Mouse (Mus musculus): Measurements from ENCODE around the gene Lrp3.
"Not testable (repeated sequence)": the region's sequence is repeated elsewhere in the genome, so short reads cannot be mapped to it uniquely, and the experiment has no call there.

Lrp3 gene

GRCm38 (mm10) chr7:35215225-35215624, at the start of gene Lrp3:
Lrp3 (minus strand) TSS chr7:35215498.
- no peak for DNase-seq (ENCODE audit: low spot score in 2 of 2)

GRCm38 (mm10) chr7:35264746-35265145, 49.4 kb upstream of the Lrp3 start:
- DNase-seq (ENCODE audit: low spot score in 2 of 2) = peak; percentile 21 to 56

- no peak for DNase-seq (ENCODE audit: low spot score in 2 of 2)
These were observed 48.5 kb upstream of the Lrp3 start for GRCm38 (mm10) chr7:35263595-35264489.

DNA sequence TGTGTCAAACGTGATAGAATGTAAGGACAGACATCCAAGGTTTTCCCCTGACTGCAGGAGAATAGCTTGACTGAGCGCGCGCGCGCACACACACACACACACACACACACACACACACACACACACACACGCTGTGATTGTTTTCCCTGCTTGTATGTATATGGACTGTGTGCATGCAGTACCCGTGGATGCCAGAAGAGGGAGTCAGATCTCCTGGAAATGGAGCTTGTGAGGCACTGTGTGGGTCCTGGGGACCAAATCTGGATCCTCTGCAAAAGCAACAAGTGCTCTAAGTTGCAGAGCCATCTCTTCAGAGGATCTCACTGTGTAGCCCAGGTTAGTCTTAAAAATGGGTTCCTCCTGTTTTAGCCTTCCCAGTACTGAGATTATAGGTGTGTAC, 44.1 kb upstream of the Lrp3 start:
- peak in 1 of 2 experiments; percentile 39 for DNase-seq (ENCODE audit: low spot score in 2 of 2)

DNA sequence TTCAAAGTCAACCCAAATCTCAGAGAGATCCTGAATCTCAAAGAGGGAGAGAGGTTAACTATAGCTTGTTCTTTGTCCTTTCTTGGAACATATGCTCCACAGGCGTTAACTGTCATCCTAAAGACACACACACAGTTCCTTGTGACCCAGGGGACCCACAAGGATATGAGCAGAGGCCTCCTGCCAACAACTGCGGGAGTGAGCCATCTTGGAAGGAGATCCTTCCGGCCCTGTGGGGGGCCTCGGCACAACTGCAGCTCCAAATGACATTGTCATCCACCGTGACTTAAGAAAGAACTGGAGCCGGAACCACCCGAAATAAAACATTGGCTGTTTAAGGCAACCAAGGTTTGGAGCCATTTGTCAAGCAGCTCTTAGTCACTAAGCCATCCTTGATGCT, 43.0 kb upstream of the Lrp3 start:
- DNase-seq (ENCODE audit: low spot score in 2 of 2) = no peak

GRCm38 (mm10) chr7:35252041-35252558, 36.8 kb upstream of the Lrp3 start:
- no peak for DNase-seq (ENCODE audit: low spot score in 2 of 2)

DNA sequence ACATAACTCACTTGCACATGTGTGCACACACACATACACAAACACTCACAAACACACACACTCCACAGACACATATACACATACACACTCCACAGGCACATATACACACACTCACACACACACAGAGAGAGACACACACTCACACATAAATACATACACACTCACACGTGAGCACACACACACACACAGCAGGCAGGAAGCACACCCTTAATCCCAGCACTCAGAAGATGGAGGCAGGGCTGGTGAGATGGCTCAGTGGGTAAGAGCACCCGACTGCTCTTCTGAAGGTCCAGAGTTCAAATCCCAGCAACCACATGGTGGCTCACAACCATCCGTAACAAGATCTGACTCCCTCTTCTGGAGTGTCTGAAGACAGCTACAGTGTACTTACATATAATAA, 22.6 kb upstream of the Lrp3 start:
- not testable (repeated sequence) for DNase-seq (ENCODE audit: low spot score in 2 of 2)

DNA sequence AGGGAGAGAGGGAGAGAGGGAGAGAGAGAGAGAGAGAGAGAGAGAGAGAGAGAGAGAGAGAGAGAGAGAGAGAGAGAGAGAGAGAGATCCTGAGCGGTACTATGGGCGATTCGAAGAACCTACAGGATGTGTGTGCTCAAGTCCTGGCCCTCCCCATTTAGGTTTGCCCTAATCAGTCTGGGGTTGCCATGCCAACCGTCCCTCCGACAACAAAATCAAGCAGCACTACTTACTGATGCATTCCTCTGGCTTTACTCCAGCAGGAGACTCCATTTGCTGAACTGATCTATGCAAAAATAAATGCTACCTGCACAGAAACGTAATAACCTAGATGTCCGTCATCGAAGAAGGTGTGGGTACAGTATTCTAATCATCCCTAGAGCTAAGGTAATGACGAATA, 20.0 kb upstream of the Lrp3 start:
- DNase-seq (ENCODE audit: low spot score in 2 of 2) = peak in 1 of 2 experiments; percentile 64

GRCm38 (mm10) chr7:35234361-35235245, 19.3 kb upstream of the Lrp3 start:
- DNase-seq (ENCODE audit: low spot score in 2 of 2) = peak; percentile 84 to 93

GRCm38 (mm10) chr7:35233861-35234260, 18.6 kb upstream of the Lrp3 start:
- no peak for DNase-seq (ENCODE audit: low spot score in 2 of 2)

- DNase-seq (ENCODE audit: low spot score in 2 of 2) = no peak
These were observed 17.6 kb upstream of the Lrp3 start for GRCm38 (mm10) chr7:35232796-35233455.

DNA sequence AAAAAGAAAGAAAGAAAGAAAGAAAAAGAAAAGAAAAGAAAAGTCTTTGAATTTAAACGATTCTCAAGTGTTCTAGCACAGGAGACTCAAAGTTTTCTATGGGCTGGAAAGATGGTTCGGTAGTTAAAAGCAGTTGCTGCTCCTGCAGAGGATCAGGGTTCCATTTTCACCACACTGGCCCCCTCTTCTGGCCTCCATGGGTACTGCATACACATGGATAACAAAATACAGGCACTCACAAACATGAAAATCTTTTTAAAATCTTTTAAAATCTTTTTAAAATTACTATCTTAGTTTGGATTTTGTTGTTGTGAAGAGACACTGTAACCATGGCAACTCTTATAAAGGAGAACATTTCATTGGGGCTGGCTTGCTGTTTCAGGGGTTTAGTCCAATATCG, 15.0 kb upstream of the Lrp3 start:
- peak in 1 of 2 experiments; percentile 27 for DNase-seq (ENCODE audit: low spot score in 2 of 2)

DNA sequence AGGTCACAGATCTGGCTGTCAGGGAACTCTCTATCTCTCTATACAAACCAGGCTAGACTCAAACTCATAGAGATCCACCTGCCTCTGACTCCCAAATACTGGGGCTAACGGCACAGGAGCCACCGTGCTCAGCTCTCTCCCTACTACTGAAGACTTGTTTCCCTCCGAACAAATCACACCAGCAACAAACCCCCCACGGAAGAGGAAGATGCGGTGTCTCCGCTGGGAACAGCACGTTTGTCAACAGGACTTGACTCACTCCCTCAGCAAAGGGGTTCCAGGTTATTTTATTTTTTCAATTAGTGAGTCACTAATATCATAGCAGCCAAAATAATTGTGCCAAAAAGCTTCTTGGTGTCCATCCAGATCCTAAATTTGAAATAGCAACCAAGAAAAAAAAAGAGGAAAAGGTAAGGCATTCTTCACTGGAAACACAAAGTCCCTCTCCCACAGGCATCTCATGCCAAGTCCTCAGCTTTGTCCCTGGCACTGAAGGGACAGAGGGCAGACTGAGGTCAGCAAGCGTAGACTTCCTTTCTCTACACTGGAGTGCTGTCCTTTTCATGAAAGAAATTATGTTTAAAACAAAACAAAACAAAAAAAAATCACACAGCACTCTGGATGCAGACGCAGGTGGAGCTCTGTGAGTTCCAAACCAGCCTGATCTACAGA, 5.5 kb upstream of the Lrp3 start:
- DNase-seq (ENCODE audit: low spot score in 2 of 2) = no peak

DNA sequence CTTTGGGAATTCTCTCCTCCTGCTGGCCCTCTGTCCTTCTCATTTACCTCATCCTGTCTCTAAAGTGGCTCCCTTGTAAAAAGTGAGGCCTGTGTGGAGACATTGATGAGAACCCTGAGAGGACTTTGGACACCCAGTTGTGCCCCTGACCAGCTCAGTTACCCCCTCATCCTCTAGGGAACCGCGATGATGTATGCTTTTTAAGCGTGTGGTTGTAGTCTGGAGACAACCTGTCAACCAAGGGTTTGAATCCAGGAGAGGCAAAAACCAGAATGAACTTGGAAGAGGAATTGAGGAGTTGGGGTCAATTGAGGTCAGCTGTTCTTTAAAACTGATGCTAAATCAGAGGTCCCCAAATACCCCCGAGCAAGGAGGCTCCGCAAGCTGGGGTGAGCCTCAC, 433 bp upstream of the Lrp3 start:
- DNase-seq (ENCODE audit: low spot score in 2 of 2) = no peak

GRCm38 (mm10) chr7:35214442-35215222, 666 bp downstream of the Lrp3 start:
- DNase-seq (ENCODE audit: low spot score in 2 of 2) = no peak

DNA sequence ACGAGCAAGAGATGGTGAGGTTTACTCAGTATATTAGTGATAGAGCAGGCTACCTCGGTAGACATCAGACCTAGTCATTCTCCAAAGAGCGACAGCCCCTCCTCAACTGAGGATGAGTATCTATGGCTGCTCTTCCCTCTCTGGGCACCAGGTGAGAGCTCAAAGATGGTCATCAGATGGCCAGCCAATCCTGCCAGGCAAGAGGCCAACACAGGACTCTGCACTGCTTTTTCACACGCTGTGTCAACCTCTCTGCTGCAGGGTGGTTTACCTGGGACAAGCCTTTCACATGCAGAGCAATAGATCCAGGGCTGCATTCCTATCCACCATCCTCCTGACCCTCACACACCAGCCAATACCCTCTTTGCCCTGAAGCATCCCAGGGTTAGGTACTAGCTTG, 3.5 kb downstream of the Lrp3 start:
- DNase-seq (ENCODE audit: low spot score in 2 of 2) = no peak

DNA sequence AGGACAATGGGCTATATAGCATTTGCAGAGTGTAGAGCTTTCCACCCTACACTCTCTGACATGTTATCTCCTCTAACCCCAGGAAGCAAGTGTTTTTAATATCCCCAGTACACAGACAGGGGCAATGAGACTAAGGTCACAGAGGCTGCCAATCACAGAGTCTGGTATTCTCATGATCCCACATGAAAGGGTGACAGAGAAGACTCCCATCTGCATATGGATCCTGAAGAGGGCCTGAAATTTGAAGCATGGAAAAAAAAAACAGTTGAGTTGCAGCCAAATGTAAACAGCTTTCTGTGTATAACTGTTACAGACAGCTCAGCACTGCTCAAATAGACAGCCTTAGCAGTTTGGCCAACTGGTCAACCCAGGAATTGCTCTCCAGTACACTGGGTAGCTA, 15.5 kb downstream of the Lrp3 start:
- DNase-seq (ENCODE audit: low spot score in 2 of 2) = no peak

DNA sequence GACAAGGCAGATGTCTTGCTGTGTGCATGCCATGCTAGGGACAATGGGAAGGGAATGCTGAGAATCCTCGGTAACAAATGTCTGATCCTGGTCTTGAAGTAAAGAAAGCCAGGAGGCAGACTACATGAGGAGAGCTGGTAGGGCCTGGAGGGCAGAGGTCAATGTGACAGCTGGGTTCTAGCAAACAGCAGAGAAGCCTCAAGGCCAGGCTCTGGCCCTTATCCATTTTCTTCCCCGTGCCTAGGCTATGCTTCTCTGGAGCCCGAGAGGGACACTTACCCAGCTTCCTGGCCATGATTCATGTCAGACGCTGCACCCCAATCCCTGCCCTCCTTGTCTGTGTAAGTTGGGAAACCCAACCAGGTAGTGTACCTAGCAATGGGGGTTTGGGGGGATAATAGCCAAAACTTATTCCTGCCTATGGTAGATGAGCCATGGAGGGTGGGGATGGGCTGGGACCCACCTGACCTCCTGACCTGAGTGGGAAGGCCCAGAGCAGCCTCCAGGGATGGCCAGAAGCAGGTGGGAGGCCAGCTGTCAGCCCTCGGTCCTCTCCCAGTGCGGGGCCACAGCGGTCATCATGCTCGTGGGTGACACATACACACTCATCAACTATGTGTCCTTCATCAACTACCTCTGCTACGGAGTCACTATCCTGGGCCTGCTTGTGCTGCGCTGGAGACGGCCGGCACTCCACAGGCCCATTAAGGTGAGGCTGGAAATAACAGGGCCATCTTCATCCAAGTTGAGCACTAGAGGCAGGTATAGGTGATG, 16.1 kb downstream of the Lrp3 start:
- no peak for DNase-seq (ENCODE audit: low spot score in 2 of 2)

- DNase-seq (ENCODE audit: low spot score in 2 of 2) = no peak
These were observed 18.3 kb downstream of the Lrp3 start for GRCm38 (mm10) chr7:35197022-35197421.

GRCm38 (mm10) chr7:35191276-35191675, 24.0 kb downstream of the Lrp3 start:
- DNase-seq (ENCODE audit: low spot score in 2 of 2) = no peak
